Mouse (Mus musculus) MEL (cell line): ENCODE measurements around the gene Npat.

Source experiments
- CHD2 ChIP-seq: IDR thresholded peaks from 2 replicates; pipeline ENCODE4 v1.6.1; 2011; ENCODE audit warnings: low read length, improper control_type of control experiment
- CTCF ChIP-seq, 3 experiments: IDR thresholded peaks in 2 of 3; conservative IDR thresholded peaks in 1 of 3; 2 replicates each; pipeline ENCODE4 v1.5.1; 2011 to 2012; ENCODE audit warnings: low read length in 3 of 3, low read depth in 2 of 3, mild to moderate bottlenecking in 2 of 3, improper control_type of control experiment in 1 of 3, inconsistent platforms in 1 of 3, mixed read lengths in 1 of 3, moderate library complexity in 1 of 3; ENCODE audit not compliant: control insufficient read depth in 1 of 3, insufficient read depth in 1 of 3, poor library complexity in 1 of 3, severe bottlenecking in 1 of 3
- RAD21 ChIP-seq: IDR thresholded peaks from 2 replicates; pipeline ENCODE4 v1.6.1; 2011; ENCODE audit warnings: mild to moderate bottlenecking, low read depth, low read length, improper control_type of control experiment
- USF1 ChIP-seq: IDR thresholded peaks from 2 replicates; pipeline ENCODE4 v1.6.1; 2014; ENCODE audit warnings: low read depth, mild to moderate bottlenecking, inconsistent platforms, low read length, improper control_type of control experiment, moderate library complexity
- ZMIZ1 ChIP-seq: IDR thresholded peaks from 2 replicates; pipeline ENCODE4 v1.6.1; 2012; ENCODE audit warnings: low read depth, mild to moderate bottlenecking, inconsistent platforms, low read length, improper control_type of control experiment, moderate library complexity

DNA sequence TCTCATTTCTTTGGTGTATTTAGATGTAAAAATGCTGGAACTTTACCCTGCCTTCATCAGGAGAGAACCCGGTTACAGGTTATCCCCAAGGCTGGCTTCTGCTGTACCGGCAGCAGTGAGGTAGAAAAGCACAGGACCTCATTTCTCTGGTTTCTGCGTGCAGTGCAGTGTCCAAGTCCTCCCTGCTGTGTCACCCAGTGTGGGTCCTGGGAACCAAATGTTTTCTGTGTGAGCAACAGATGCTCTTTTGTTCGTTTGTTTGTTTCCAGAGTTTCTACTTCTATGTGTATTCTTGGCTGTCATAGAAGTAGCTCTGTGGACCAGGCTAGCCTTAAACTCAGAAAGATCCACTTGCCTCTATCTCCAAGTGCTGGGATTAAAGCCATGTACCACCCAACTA lies 45.0 kb downstream of the Npat start:
- no peak for TF ChIP-seq CTCF (IDR thresholded peaks at IDR 0.05 in 2 of 3, conservative IDR thresholded peaks at IDR 0.05 in 1 of 3; ENCODE audit: control insufficient read depth in 1 of 3, insufficient read depth in 1 of 3, low read depth in 2 of 3, low read length in 3 of 3, poor library complexity in 1 of 3, severe bottlenecking in 1 of 3)
- TF ChIP-seq CHD2 = no peak
- no peak for TF ChIP-seq USF1
- TF ChIP-seq ZMIZ1 = no peak
- TF ChIP-seq RAD21 = no peak
